Mouse (Mus musculus): ENCODE results near the gene Nuak2.
"Not testable (repeated sequence)": the region's sequence is repeated elsewhere in the genome, so short reads cannot be mapped to it uniquely, and the experiment has no call there.

Gene Nuak2

DNA sequence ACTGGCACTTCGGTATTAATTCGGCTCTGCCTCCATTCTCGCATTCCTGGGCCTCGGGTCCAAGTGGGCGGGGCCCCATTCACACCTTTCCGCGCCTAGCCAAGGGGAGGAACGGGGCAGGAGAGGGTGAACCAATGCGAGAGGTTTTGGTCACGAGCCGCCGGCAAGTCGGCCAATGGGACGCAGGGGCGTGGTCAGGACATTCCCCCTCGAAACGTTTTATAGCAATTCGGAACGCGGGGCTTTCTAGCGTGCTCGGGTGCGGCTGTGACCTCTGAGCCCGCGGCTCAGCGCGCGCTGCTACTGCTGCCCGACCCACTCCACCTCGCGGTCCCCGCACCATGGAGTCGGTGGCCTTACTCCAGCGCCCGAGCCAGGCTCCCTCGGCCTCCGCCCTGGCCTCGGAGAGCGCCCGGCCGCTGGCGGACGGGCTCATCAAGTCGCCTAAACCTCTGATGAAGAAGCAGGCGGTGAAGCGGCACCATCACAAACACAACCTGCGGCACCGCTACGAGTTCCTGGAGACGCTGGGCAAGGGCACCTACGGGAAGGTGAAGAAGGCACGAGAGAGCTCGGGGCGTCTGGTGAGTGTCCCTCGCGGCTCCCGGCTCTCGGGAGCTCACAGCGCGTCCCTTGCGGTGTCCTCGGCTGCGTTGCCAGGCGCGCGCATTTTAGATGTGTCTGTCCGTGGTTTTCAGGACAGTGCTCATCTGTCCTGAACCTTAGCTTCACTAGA, at the start of gene Nuak2:
TSS of gene Nuak2 (plus strand) at position 238 of the 736 bp plus-strand sequence.
- DNase-seq (ENCODE audit: low spot score), result peak; percentile 91

DNA sequence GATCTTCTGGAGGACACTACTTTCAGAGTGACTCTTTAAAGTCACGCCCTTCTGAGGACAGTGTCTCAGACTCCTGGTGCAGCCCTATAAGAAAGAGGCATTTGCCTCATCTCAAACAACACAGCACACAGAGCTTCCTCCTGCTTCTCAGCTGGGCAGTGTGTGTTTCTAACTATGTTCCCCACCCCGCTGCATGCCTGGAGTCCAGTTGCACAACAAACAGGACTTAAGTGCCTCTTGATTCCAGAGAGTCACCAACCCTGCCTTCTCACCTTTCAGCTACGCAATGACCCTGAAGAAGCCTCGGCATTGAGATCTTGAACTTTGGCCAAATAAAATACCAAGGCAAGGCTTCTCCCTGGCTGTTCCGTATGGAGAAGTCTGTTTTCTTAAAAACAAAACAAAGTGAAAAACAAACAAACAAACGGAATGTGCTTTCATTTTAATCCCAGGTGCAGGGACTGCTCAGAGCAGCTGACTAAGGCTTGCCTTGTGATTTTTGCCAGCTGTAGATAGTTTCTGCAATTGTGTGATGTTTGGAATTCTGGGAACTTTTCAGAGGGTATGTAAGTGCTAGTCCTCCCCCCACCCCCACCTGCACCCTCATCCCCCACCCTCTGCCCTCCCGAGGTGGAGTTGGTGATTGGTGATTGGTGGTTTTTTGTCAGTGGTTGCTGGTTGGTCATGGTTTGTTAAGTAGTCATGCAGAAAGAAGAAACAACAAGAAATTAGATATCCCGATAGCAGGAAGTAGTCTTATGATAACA, 49.0 kb upstream of the Nuak2 start:
- DNase-seq (ENCODE audit: low spot score), result no peak

- no peak for DNase-seq (ENCODE audit: low spot score)
These were observed 48.0 kb upstream of the Nuak2 start for GRCm38 (mm10) chr1:132267959-132268358.

- DNase-seq (ENCODE audit: low spot score), result no peak
These were observed 47.4 kb upstream of the Nuak2 start for GRCm38 (mm10) chr1:132268418-132269060.

GRCm38 (mm10) chr1:132271237-132271636, 44.7 kb upstream of the Nuak2 start:
- DNase-seq (ENCODE audit: low spot score), result no peak

GRCm38 (mm10) chr1:132276694-132277093, 39.2 kb upstream of the Nuak2 start:
- DNase-seq (ENCODE audit: low spot score), result no peak

DNA sequence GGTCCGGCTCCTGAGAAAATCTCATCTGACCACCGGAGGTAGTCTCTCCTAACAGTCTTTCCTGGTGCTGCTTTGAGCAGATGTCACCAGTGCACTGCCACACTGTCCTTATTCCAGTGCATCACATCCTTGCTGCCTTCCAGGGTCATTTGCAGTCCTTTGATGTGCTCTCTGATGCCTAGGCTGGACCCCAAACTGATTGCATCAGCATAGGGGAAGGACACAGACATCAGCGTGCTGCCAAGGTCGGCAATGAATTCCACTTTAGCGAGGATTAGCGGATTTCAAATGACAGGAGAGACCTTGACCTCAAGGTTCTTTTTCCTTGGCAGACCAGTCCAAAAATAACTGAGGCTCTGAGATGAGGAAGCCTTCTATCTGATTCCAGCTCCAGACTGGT, 38.8 kb upstream of the Nuak2 start:
- no peak for DNase-seq (ENCODE audit: low spot score)

- not testable (repeated sequence) for DNase-seq (ENCODE audit: low spot score)
These were observed 35.3 kb upstream of the Nuak2 start for GRCm38 (mm10) chr1:132280636-132281035.

DNA sequence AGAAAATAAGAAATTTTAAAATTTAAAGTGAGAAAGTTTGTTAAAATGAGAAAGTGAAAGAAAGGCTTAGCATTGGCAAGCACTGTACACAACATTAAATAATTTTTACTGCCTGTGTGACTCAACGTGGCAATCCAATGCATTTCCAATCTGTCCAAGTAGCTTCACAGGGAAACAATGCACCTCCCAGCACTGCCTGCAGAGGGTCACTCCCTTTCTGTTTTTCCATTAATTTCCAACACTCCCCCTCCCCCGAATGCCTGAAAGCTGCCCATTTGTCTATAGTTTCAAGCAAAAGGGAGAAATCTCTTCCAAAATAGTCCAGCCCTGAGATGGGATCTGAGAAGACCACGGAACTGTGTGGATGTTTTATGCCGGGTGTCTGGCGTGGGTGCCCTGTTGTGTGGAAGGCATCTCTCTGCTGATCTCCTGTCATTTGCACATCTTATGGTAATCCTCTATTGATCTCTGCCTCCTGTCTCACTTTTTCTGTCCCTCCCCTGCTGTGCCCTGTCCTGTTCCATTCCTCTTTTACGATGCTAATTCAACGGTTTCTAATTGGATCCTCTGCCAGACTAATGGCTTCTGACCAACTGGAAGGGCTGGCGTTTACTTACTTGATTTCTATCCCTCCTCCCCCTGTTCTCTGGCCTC, 34.3 kb upstream of the Nuak2 start:
- no peak for DNase-seq (ENCODE audit: low spot score)

DNA sequence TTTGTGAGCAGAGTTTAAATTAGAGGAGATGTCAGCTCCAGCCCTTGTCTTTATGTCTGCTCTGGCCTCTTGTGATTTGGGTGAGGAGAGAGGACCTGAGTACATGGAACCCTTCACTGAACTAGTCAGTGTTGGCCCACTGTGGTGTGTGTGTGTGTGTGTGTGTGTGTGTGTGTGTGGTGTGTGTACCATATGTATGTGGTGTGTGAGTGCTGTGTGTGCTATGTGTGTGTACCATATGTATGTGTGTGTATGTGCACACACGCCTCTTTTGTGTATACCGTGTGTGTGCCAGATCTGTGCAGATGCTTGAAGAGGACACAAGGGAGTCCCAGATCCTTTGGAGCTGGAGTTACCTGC, 33.8 kb upstream of the Nuak2 start:
- DNase-seq (ENCODE audit: low spot score), result no peak

DNA sequence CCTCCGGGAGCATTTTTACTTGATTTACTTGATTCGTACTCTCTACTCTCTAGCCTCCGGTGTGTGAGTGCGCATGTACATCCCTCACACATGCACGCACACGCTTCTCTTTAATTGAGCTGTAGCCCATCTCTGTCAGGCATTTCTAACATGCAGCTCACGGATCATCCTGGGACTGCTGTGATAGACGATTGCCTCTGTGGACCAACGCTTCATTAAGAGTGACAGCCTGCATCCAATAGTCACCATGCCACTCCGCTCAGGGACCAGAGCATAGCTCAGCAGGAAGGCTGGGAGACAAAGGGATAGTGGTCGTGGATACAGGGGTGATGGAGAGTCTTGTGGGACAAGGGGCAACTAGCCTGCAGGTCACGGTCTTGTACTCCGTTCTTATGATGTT, 32.9 kb upstream of the Nuak2 start:
- no peak for DNase-seq (ENCODE audit: low spot score)

- no peak for DNase-seq (ENCODE audit: low spot score)
These were observed 29.2 kb upstream of the Nuak2 start for GRCm38 (mm10) chr1:132286735-132287134.

- DNase-seq (ENCODE audit: low spot score), result no peak
These were observed 28.5 kb upstream of the Nuak2 start for GRCm38 (mm10) chr1:132287445-132287844.

GRCm38 (mm10) chr1:132287991-132288451, 27.9 kb upstream of the Nuak2 start:
- no peak for DNase-seq (ENCODE audit: low spot score)

DNA sequence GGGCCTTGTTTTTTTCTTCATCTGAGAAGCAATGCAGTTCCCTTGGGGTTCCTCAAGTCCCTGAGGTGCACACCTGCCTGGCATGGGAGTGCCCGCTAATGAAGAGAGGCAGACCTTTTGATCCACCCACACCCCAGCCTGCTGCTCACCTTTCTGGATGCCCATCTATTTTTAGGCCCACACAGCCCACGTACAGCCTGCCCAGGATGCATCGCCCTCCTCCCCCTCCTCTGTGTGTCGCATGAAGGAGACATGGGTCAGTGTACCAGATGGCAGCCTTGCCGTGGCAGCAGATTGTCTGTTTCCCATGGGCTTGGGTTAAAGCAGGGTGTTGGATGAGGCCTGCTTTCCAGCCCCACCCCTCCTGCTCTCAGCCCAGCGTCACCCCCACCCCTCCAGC, 26.0 kb upstream of the Nuak2 start:
- no peak for DNase-seq (ENCODE audit: low spot score)

DNA sequence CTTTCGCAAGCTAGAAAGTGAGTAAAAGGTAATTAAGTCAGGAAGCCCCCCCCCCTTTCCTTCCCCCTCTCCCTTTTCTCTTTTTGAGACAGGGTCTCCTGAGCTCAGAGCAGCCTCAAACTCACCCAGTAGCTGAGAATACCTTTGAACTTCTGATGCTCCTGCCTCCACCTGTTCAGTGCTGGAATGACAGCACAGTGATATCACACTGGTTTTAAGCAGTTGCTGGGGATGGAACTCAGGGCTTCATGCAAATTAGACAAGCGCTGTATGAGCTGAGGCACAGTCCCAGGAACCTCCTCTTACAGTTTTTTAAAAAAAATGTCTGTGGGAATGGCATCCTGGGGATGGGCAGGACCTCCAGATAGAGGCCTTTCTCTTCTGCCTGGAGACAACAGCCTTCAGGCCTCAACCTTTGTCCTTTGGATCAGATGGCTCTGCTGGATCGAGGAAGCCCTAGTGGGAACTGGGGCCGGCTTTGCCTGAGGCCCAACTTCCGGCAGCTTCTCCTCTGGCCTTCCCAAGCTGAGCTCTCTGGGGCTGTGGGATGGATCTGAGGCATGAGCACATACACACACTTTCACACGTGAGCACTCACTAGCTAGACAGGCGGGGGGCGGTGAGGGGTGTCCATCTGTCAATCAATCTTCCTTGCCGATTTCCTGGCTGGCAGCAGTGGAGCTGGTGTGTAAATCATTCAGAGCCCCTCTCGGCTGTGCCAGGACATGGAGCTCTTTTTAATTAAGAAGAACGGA, 24.8 kb upstream of the Nuak2 start:
- no peak for DNase-seq (ENCODE audit: low spot score)

- no peak for DNase-seq (ENCODE audit: low spot score)
These were observed 24.2 kb upstream of the Nuak2 start for GRCm38 (mm10) chr1:132291706-132292105.

DNA sequence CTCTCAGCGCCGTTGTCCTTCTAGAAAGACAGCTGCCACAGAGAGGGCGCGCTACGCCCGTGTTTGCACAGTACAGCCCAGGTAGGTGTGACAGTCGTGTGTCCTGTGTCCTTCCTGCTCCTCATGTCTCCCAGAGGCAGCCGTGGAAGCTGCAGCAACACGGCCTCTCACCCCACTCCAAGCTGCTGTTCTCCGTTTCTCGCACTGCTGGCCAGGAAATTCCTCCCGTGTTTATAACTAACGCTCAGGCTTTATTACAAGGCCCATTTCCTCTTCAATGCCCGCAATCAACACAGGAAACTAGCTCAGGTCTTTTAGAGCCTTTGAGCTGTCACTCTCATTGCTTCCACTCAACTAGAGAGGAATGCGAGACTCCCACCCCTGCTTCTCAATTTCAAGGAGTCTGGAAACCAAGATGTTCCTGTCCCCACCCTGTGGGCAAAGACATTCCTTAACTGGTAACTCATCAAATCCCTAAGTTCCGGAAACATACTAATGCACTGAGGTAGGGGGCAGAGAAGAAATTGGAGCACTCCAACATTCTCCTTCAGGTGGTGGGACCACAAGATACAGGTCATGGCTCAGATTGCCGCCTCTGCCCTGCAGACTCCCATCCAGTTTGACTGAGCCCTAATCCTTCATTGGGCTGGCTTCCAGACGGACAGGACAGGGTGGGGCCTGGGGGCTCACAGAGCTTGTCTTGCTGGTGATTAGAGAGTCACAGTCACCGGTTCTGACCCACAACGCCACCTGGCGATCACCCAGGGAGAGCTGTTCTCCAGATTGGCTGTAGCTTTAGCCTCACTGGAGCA, 23.4 kb upstream of the Nuak2 start:
- DNase-seq (ENCODE audit: low spot score), result no peak

- no peak for DNase-seq (ENCODE audit: low spot score)
These were observed 20.4 kb upstream of the Nuak2 start for GRCm38 (mm10) chr1:132295506-132295905.

- no peak for DNase-seq (ENCODE audit: low spot score)
These were observed 19.9 kb upstream of the Nuak2 start for GRCm38 (mm10) chr1:132296051-132296450.

GRCm38 (mm10) chr1:132298425-132298800, 17.5 kb upstream of the Nuak2 start, which contains the start of gene Klhdc8a:
Gene Klhdc8a (plus strand): TSS chr1:132298626.
- DNase-seq (ENCODE audit: low spot score), result no peak
